Mouse (Mus musculus) cerebellum, postnatal 14 days (tissue): Measurements from ENCODE around the gene Sec14l2.

Experiments used
- DNase-seq, 2 experiments: peaks; one replicate each; pipeline ENCODE4 v3.0.0; 2021; ENCODE audit warnings: mixed read lengths in 2 of 2

Sec14l2 gene

DNA sequence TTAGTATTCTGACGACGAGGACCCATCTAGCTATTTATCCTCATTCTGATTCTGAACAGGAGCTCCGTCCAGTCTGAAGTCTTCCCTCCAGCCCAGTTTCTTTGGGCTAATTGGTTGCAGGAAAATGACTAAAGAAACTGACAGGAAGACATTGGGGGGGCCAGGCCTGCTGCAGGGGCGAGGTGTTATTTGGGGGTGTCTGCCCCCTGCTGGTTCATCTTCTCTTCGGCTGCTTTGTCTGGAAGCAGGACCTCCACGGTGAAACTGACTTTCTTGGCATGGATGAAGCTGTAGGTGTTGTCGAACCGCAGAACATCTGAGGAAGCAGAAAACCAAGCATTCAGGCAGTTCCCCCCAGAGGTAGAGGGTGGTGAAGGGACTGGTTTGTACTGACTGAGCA lies 25.1 kb downstream of the Sec14l2 start:
- DNase-seq: peak in 1 of 2 experiments; percentile 23

GRCm38 (mm10) chr11:4097091-4097621 lies 26.1 kb downstream of the Sec14l2 start:
- DNase-seq: peak in 1 of 2 experiments; percentile 51

- peak; percentile 98 to 99 for DNase-seq
Observed at GRCm38 (mm10) chr11:4096054-4096984, 26.9 kb downstream of the Sec14l2 start.

- peak; percentile 68 to 70 for DNase-seq
Observed at GRCm38 (mm10) chr11:4095171-4096053, 27.8 kb downstream of the Sec14l2 start, which contains the start of gene Mtfp1. Gene Mtfp1, minus strand, starts transcription at chr11:4095445.

DNA sequence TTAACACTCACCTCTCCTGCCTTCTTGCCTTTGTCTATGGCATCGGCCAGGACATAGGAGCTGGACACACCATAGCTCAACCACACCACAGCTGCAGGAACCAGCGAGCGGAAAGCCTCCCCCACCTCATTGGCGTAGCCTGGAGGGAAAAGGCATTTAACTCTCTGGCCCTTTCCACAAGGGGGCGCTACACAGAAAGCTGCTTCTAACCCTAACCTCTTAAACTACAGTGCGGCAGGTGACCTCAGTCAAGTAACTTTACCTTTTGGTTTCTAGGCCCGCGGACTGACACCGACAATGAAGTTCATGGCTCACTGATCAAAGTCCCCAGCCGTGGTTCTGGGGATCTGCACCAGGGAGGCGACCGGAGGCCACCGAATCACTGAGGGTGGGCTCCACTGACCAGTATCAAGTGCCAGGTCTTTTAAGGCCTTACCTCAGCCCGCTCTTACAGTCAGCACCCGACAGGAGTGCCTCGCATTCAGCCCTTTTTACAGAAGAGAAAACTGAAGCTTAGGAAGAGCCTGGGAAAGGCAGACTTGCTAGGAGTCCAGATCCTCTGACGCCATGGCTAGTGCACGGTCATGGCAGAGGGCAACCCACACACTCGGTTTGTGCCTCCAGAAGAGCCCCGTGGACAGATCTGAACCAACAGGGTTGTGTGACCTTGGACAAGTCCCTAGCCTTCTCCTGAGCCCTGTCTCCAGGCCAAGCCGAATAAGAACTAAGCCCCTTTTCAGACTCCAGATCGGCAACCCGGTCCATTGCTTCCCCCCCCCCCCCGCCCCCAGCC lies 28.6 kb downstream of the Sec14l2 start:
- DNase-seq: peak; percentile 68 to 82

DNA sequence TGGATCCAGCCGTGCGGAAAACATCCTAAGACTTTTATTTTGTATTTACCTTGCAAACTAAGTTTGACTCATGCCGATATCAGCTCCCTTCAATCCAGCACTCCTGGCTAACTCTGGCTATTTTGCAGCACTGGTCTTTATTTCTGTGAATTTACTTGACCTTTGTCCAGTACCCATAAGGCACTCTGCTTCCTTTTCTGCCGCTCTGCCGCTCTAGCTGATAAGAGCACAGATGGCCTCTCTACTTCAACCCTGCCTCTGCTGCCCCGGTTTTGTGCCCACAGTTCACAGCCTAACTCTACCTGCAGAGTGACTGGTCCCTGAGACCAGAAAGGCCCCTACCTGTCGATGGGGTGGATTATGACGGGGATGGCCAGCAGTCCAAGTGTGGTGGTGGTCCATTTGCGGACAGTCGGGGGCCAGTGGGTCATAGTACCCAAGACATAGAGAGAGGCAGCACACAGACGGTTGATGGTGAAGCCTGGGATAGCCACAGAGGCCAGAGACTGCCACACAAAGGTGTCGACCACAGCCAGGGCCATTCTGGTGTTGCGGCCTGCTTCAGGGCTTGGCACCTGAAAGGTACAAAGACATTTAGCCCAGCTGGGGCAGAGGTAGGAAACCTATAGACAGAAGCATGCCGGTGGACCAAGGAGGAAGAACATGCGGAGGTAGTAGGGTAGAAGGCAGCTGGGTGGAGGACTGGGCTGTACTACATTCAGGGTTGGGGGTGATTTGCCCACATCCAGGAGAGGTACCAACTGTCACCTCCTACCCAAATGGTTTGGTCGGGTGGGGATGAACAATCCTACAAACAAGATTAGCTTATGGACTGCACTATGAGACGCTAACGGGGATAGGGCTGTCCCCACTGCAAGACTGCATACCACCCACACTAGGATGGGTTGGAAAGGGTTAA lies 29.5 kb downstream of the Sec14l2 start:
- DNase-seq: no peak

GRCm38 (mm10) chr11:4087267-4087666 lies 35.9 kb downstream of the Sec14l2 start:
- no peak for DNase-seq

DNA sequence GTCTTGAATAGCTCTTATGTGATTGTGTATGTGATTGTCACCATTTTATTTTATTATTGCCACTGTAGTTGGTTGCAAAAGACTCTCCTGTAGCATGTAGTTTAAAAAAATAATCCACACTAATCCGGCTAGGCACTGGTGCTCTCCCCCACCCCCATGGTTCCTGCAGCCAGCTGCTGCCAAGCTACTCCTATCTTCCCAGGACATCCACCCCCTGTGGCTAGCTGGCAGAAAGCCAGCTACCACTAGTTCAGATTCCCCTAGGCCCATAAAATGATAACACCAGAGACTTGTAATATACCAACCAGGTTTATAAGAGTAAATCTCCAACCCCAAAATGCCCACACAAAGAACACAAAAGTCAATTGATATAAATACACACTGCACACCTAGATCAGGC lies 37.0 kb downstream of the Sec14l2 start:
- DNase-seq: peak in 1 of 2 experiments; percentile 33

- peak; percentile 85 for DNase-seq
Observed at GRCm38 (mm10) chr11:4083316-4084078, 39.7 kb downstream of the Sec14l2 start.

GRCm38 (mm10) chr11:4080219-4080618 lies 43.0 kb downstream of the Sec14l2 start:
- peak; percentile 75 to 84 for DNase-seq

GRCm38 (mm10) chr11:4078267-4078933 lies 44.8 kb downstream of the Sec14l2 start:
- DNase-seq: no peak

DNA sequence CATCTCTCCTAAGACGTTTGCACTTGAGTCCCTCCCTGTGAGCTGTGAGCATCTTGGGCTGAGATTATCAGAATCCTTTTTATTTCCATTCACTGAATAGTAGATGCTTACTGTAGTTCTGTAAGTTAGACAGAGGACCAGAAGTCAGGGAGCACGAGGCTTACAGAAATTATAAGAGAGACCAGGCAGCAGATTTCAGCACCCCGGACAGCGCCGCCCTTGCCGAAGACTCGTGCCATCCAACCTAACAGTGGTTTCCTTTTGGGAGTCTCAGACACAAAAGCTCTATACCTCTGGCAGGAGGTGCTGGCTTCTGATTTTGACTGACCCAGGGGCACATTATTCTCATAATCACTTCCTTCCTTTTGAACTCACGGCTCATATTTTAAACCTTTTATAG lies 46.6 kb downstream of the Sec14l2 start:
- DNase-seq: no peak

- no peak for DNase-seq
Observed at GRCm38 (mm10) chr11:4069664-4070063, 53.6 kb downstream of the Sec14l2 start.

- no peak for DNase-seq
Observed at GRCm38 (mm10) chr11:4064627-4065122, 58.5 kb downstream of the Sec14l2 start, which contains the start of gene Sec14l3. Gene Sec14l3, plus strand, starts transcription at chr11:4064841.

- DNase-seq: no peak
Observed at GRCm38 (mm10) chr11:4062981-4063380, 60.2 kb downstream of the Sec14l2 start.

- DNase-seq: no peak
Observed at GRCm38 (mm10) chr11:4062523-4062922, 60.7 kb downstream of the Sec14l2 start.

- no peak for DNase-seq
Observed at GRCm38 (mm10) chr11:4060866-4061575, 62.2 kb downstream of the Sec14l2 start.

DNA sequence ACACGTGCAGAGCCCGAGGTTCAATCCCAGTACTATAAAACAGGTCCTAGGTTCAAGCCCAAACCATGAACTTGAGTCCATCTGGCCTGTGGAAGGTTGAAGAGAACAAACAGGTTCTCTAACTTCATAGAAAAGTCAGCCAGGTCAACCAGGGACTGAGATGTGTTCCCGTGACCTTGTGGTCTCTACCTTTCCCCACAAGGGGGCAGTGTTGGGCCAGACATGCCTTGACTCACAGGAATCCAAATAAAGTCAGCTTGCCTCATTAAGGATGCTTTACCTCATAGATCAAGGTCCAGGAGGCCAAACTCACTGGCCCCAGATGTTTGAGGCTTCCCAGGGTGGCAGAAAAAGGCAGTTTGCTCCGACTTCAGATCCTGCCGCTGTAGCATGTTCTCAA lies 69.6 kb downstream of the Sec14l2 start:
- peak; percentile 85 to 91 for DNase-seq

DNA sequence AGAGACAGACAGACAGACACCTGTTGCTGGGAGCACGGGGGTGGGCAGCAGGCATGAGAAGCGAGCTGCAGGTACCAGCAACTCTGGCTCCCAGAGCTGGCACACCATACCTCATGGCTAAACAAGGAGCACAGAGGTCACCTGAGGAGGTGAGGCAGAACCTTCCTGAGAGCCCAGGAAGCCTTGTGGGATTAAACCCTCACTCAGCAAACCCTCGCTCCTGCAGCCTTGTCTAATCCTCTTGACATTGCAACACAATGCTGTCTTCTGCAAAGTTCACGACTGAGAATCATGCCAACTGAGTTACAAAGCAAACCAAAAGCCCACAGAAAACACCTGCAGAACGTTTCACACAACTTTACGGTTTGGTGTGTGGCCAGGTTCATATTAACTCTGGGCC lies 74.8 kb downstream of the Sec14l2 start:
- DNase-seq: no peak
